In the genomic region with DNA sequence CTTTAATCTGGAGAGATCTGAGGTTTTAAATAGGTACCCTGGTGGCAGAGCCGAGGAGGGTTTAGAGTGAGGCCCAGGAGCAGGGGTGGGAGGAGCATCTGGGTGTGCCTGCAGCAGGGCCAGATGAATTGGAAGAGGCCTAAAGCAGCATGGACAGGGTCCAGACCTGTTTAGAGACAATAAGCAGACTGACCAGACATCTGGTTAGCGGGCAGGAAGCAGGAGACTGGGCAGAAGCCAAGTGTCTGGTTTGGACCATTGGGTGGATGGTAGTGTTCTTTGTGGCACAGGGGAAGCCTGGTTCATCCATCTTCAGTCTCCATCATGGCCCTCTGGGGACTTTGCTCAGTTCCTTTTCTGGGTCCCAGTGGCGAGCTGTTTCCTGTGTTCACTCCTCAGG, we compare ENCODE assay signal across 16 mouse cellular contexts. TPM values are rescaled to one million over a fixed set of nuclear protein-coding genes. Genes with fewer than 3 reads are reported as not detected.
DNase-seq lines count a peak whose midpoint lies in the region; ATAC-seq lines count a peak whose summit lies in the region.
"Had no signal": no experiment of that assay in that cellular context is flagged by ENCODE, and none has a peak within 500 bp of the region (broad histone marks: within the 10 kb centered on the region; RNA-seq: fewer than 3 reads in every experiment).

No protein-coding gene starts in this region.

- H3K9me3 ChIP-seq in hindbrain, embryonic 16.5 days (ENCODE audit: control insufficient read depth, low read length) = no peaks in the 10 kb centered on the region
- no peaks in the 10 kb centered on the region for H3K9me3 ChIP-seq in hindbrain, embryonic 11.5 days (ENCODE audit: control insufficient read depth, low read length)
- H3K9me3 ChIP-seq: forebrain, embryonic 15.5 days; neural tube, embryonic 13.5 days had no signal

- no peak overlapping the region for H3K9ac ChIP-seq in hindbrain, embryonic 16.5 days (ENCODE audit: low read depth, low read length)
- no peak overlapping the region for H3K9ac ChIP-seq in hindbrain, embryonic 11.5 days (ENCODE audit: low read depth, low read length)
- H3K9ac ChIP-seq: forebrain, embryonic 15.5 days; liver, embryonic 14.5 days; neural tube, embryonic 13.5 days had no signal

- DNase-seq in hindbrain, embryonic 11.5 days (ENCODE audit: low spot score) = no peak
- peak; percentile 65 for DNase-seq in Muller cell, postnatal 12 days (ENCODE audit: inconsistent ontology term)
- peak; percentile 33 for DNase-seq in gastrocnemius, postnatal 25 days
- DNase-seq in kidney, adult 9 months = peak; percentile 56
- DNase-seq in urinary bladder, adult 18-20 months (ENCODE audit: low spot score in 2 of 2) = no peak
- no peak for DNase-seq in thymus, postnatal 14 days
- DNase-seq: right cerebral cortex, postnatal 25 days; thymus, adult 2 months had no signal

- no peaks in the 10 kb centered on the region for H3K36me3 ChIP-seq in hindbrain, embryonic 16.5 days (ENCODE audit: control insufficient read depth, insufficient read depth, low read length)
- H3K36me3 ChIP-seq in hindbrain, embryonic 11.5 days (ENCODE audit: control insufficient read depth, insufficient read depth, low read length) = no peaks in the 10 kb centered on the region
- H3K36me3 ChIP-seq: forebrain, embryonic 15.5 days; neural tube, embryonic 13.5 days had no signal

- no peak overlapping the region for H3K27ac ChIP-seq in hindbrain, embryonic 16.5 days (ENCODE audit: low read depth, low read length)
- H3K27ac ChIP-seq in hindbrain, embryonic 11.5 days (ENCODE audit: low read depth, low read length) = no peak overlapping the region
- H3K27ac ChIP-seq: forebrain, embryonic 15.5 days; liver, embryonic 14.5 days; neural tube, embryonic 13.5 days had no signal

- H3K4me1 ChIP-seq in hindbrain, embryonic 16.5 days (ENCODE audit: control insufficient read depth, insufficient read depth, low read depth, low read length) = no peaks in the 10 kb centered on the region
- no peaks in the 10 kb centered on the region for H3K4me1 ChIP-seq in hindbrain, embryonic 11.5 days (replicated peaks; ENCODE audit: control insufficient read depth, insufficient read depth, low read length)
- H3K4me1 ChIP-seq: forebrain, embryonic 15.5 days; neural tube, embryonic 13.5 days had no signal

- H3K27me3 ChIP-seq in hindbrain, embryonic 16.5 days (replicated peaks; ENCODE audit: control insufficient read depth, insufficient read depth, low read length) = no peaks in the 10 kb centered on the region
- no peaks in the 10 kb centered on the region for H3K27me3 ChIP-seq in hindbrain, embryonic 11.5 days (ENCODE audit: control insufficient read depth, insufficient read depth, low read length)
- H3K27me3 ChIP-seq: forebrain, embryonic 15.5 days; neural tube, embryonic 13.5 days had no signal

- 49% methylated on average over 3 of the region's 3 CpGs for WGBS in hindbrain, embryonic 16.5 days
- 64% methylated on average over 3 of the region's 3 CpGs for WGBS in hindbrain, embryonic 11.5 days

- no peak overlapping the region for H3K4me2 ChIP-seq in hindbrain, embryonic 16.5 days (ENCODE audit: low read length)
- no peak overlapping the region for H3K4me2 ChIP-seq in hindbrain, embryonic 11.5 days (replicated peaks; ENCODE audit: low read depth, low read length)
- H3K4me2 ChIP-seq: forebrain, embryonic 15.5 days; neural tube, embryonic 13.5 days had no signal

- ATAC-seq in hindbrain, embryonic 16.5 days = peak; percentile 59; the same call in 1 of the 2 replicates
- ATAC-seq in hindbrain, embryonic 11.5 days (ENCODE audit: low FRiP score) = no peak
- ATAC-seq: forebrain, embryonic 15.5 days had no signal

- H3K4me3 ChIP-seq in hindbrain, embryonic 16.5 days (ENCODE audit: low read length) = no peak overlapping the region
- H3K4me3 ChIP-seq in hindbrain, embryonic 11.5 days (ENCODE audit: low read depth, low read length) = no peak overlapping the region
- H3K4me3 ChIP-seq: forebrain, embryonic 15.5 days; neural tube, embryonic 13.5 days had no signal

RNA-seq across cellular contexts. Expression of gene S100a2, which starts 6.2 kb away (rescaled TPM):
- polyA plus RNA-seq in hindbrain, embryonic 16.5 days (2015; fragmentation: Nextera tagmentation; extraction: Ambion mirVana) = not detected in 2 replicates
- polyA plus RNA-seq in hindbrain, embryonic 11.5 days (2014; fragmentation: Nextera tagmentation; extraction: Ambion mirVana) = not detected in 2 replicates
- total RNA-seq in gastrocnemius, postnatal 25 days (2021) = not detected
- total RNA-seq: MEL had no signal
- polyA plus RNA-seq: brain, embryonic 14.5 days; embryonic facial prominence, embryonic 11.5 days; forebrain, embryonic 15.5 days; heart, embryonic 16.5 days; liver, embryonic 14.5 days; neural tube, embryonic 13.5 days; thymus, adult 2 months had no signal

RNA-seq across cellular contexts. Expression of gene Gm42674, which starts 17.8 kb away (rescaled TPM):
- polyA plus RNA-seq in hindbrain, embryonic 16.5 days (2015; fragmentation: Nextera tagmentation; extraction: Ambion mirVana) = 0.51 TPM in 1 of 2 replicates, not detected in the other
- polyA plus RNA-seq in hindbrain, embryonic 11.5 days (2014; fragmentation: Nextera tagmentation; extraction: Ambion mirVana) = not detected in 2 replicates
- total RNA-seq in gastrocnemius, postnatal 25 days (2021) = not detected
- total RNA-seq: MEL had no signal
- polyA plus RNA-seq: brain, embryonic 14.5 days; embryonic facial prominence, embryonic 11.5 days; forebrain, embryonic 15.5 days; heart, embryonic 16.5 days; liver, embryonic 14.5 days; neural tube, embryonic 13.5 days; thymus, adult 2 months had no signal

RNA-seq across cellular contexts. Expression of gene S100a4, which starts 19.7 kb away (rescaled TPM):
- polyA plus RNA-seq in hindbrain, embryonic 16.5 days (2015; fragmentation: Nextera tagmentation; extraction: Ambion mirVana) = 0.36 and 1.4 TPM in 2 replicates
- polyA plus RNA-seq in hindbrain, embryonic 11.5 days (2014; fragmentation: Nextera tagmentation; extraction: Ambion mirVana) = 0.91 and 1.4 TPM in 2 replicates
- 10 to 100 TPM; 11.3 to 23.2 TPM for total RNA-seq in gastrocnemius, postnatal 25 days (2021)
- polyA plus RNA-seq: neural tube, embryonic 13.5 days had no signal

RNA-seq across cellular contexts. Expression of gene S100a3, which starts 23.5 kb away (rescaled TPM):
- 1.0 and 1.6 TPM in 2 replicates for polyA plus RNA-seq in hindbrain, embryonic 16.5 days (2015; fragmentation: Nextera tagmentation; extraction: Ambion mirVana)
- polyA plus RNA-seq in hindbrain, embryonic 11.5 days (2014; fragmentation: Nextera tagmentation; extraction: Ambion mirVana) = 0.39 TPM in 1 of 2 replicates, not detected in the other
- not detected for total RNA-seq in gastrocnemius, postnatal 25 days (2021)
- polyA plus RNA-seq: embryonic facial prominence, embryonic 11.5 days had no signal

RNA-seq across cellular contexts. Expression of gene S100a5, which starts 24.4 kb away (rescaled TPM):
- polyA plus RNA-seq in hindbrain, embryonic 16.5 days (2015; fragmentation: Nextera tagmentation; extraction: Ambion mirVana) = not detected in 2 replicates
- polyA plus RNA-seq in hindbrain, embryonic 11.5 days (2014; fragmentation: Nextera tagmentation; extraction: Ambion mirVana) = not detected in 2 replicates
- total RNA-seq in gastrocnemius, postnatal 25 days (2021) = not detected
- total RNA-seq: MEL had no signal
- polyA plus RNA-seq: brain, embryonic 14.5 days; embryonic facial prominence, embryonic 11.5 days; forebrain, embryonic 15.5 days; heart, embryonic 16.5 days; liver, embryonic 14.5 days; neural tube, embryonic 13.5 days; thymus, adult 2 months had no signal

Comparison
In these comparisons a context has a peak if more than half of its experiments do, and no peak if none do; other contexts are left out.
1. DNase-seq: peak in Muller cell, postnatal 12 days (single experiment), gastrocnemius, postnatal 25 days (single experiment) and kidney, adult 9 months (single experiment); none in hindbrain, embryonic 11.5 days (single experiment), urinary bladder, adult 18-20 months (0 of 2) and thymus, postnatal 14 days (single experiment).